Mouse (Mus musculus) ES-Bruce4 (cell line): Measurements from ENCODE around the gene Skint1.

ENCODE experiments used
- CTCF ChIP-seq: IDR thresholded peaks from one replicate; pipeline ENCODE4 v1.8.1; 2011; ENCODE audit warnings: low read depth, low read length
- EP300 ChIP-seq: IDR thresholded peaks from 2 replicates; pipeline ENCODE4 v1.6.1; 2011; ENCODE audit warnings: low read depth, low read length; ENCODE audit not compliant: insufficient read depth
- POLR2A ChIP-seq: IDR thresholded peaks from one replicate; pipeline ENCODE4 v1.8.1; 2011; ENCODE audit warnings: low read length; ENCODE audit not compliant: insufficient read depth

DNA sequence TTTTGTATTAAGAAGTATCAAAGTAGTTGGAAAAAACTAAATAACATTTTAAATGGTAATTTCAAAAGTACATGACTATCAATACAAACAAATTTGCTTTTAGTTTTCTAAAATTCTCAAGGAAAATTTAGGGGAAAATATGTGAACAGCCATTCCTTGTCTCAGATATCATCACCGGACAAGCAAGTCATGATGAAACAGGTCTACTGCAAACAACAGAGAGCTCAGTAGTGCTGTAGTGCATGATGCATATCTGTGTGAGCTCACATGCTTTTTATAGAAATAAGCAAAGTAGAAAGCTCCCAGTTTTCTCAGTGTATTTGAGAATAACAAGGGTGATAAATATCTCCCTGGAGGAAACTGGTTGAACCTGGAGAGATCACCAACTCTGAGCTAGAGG lies 33.4 kb upstream of the Skint1 start, which contains the start of gene Skint7:
- TF ChIP-seq POLR2A (no peak), CTCF (no peak), EP300 (no peak)
